Mouse (Mus musculus) liver, embryonic 12.5 days (tissue): ENCODE data around the gene Hk1. TPM values are rescaled to one million over a fixed set of nuclear protein-coding genes. Genes with fewer than 3 reads are reported as not detected.

Source experiments
- ATAC-seq: fragments of 200-750 bp; cut with Nextera tagmentation; 2 replicates; pipeline ENCODE4 v1.8.0; 2017; ENCODE audit warnings: moderate number of reproducible peaks, mild to moderate bottlenecking, moderate library complexity
- H3K27ac ChIP-seq: fragments of 300-500 bp; sonication (generic); 2 replicates; pipeline ENCODE4 v1.5.1; 2016; ENCODE audit warnings: mild to moderate bottlenecking
- H3K27me3 ChIP-seq: fragments of 300-500 bp; sonication (generic); replicated peaks from 2 replicates; pipeline ENCODE4 v1.6.1; 2016; ENCODE audit warnings: mild to moderate bottlenecking, moderate library complexity
- H3K36me3 ChIP-seq: fragments of 300-500 bp; sonication (generic); 2 replicates; pipeline ENCODE4 v1.6.1; 2016; ENCODE audit warnings: mild to moderate bottlenecking, moderate library complexity
- H3K4me1 ChIP-seq: fragments of 300-500 bp; sonication (generic); 2 replicates; pipeline ENCODE4 v1.6.1; 2016
- H3K4me2 ChIP-seq: fragments of 300-500 bp; sonication (generic); 2 replicates; pipeline ENCODE4 v1.6.1; 2016; ENCODE audit warnings: mild to moderate bottlenecking, moderate library complexity
- H3K4me3 ChIP-seq: fragments of 300-500 bp; sonication (generic); 2 replicates; pipeline ENCODE4 v1.5.1; 2016; ENCODE audit warnings: mild to moderate bottlenecking, moderate library complexity
- H3K9ac ChIP-seq: fragments of 300-500 bp; sonication (generic); 2 replicates; pipeline ENCODE4 v1.6.1; 2016; ENCODE audit warnings: mild to moderate bottlenecking, moderate library complexity
- H3K9me3 ChIP-seq: fragments of 300-500 bp; sonication (generic); replicated peaks from 2 replicates; pipeline ENCODE4 v1.6.1; 2016; ENCODE audit warnings: mild to moderate bottlenecking, moderate library complexity
- WGBS: fragments of 180-500 bp; shearing (Covaris S2); methylation state at CpG from one replicate; pipeline ENCODE4 v1.1.7; 2016; ENCODE audit not compliant: insufficient replicate concordance; 5-methylcytosine and 5-hydroxymethylcytosine counted together
- polyA plus RNA-seq: library from polyadenylated mRNA; unstranded; fragments of >200 nt; fragmentation: Nextera tagmentation; extraction: Ambion mirVana; gene quantifications from 2 replicates; pipeline ENCODE4 v1.2.1, GENCODE M21; 2016

Gene Hk1
- polyA plus RNA-seq, 1 experiment from 2014 or later, result 130 TPM

- no peak for ATAC-seq
- Histone ChIP-seq H3K4me1 (no peaks in the 10 kb centered on the region), H3K36me3 (0 out of 2 replicates have a peak, but pooled peaks cover 3% of the 10 kb centered on the region), H3K9ac (no peak overlapping the region), H3K4me2 (no peak overlapping the region), H3K4me3 (no peak overlapping the region), H3K27me3 (peaks cover 43% of the 10 kb centered on the region), H3K9me3 (no peaks in the 10 kb centered on the region), H3K27ac (no peak overlapping the region)
- 52% methylated on average over 14 of the region's 14 CpGs for WGBS
Measured at GRCm38 (mm10) chr10:62404901-62405300, 25.2 kb upstream of the Hk1 start.

GRCm38 (mm10) chr10:62401641-62402111 is 22.0 kb upstream of the Hk1 start:
- peaks cover 25% of the 10 kb centered on the region for H3K27me3 ChIP-seq
- H3K4me3 ChIP-seq, result no peak overlapping the region
- no peak overlapping the region for H3K4me2 ChIP-seq
- no peak for ATAC-seq
- H3K4me1 ChIP-seq, result no peaks in the 10 kb centered on the region
- WGBS, result 77% methylated on average over 19 of the region's 19 CpGs
- H3K27ac ChIP-seq, result no peak overlapping the region
- H3K9ac ChIP-seq, result no peak overlapping the region
- H3K9me3 ChIP-seq, result no peaks in the 10 kb centered on the region
- H3K36me3 ChIP-seq, result no peaks in the 10 kb centered on the region

GRCm38 (mm10) chr10:62383011-62383410 is 3.3 kb upstream of the Hk1 start:
- Histone ChIP-seq H3K4me2 (no peak overlapping the region), H3K4me3 (no peak overlapping the region), H3K27ac (no peak overlapping the region), H3K36me3 (no peaks in the 10 kb centered on the region), H3K9me3 (no peaks in the 10 kb centered on the region), H3K27me3 (peaks cover 6% of the 10 kb centered on the region; the same call in 1 of the 2 replicates), H3K4me1 (no peaks in the 10 kb centered on the region), H3K9ac (no peak overlapping the region)
- WGBS, result 64% methylated on average over 3 of the region's 3 CpGs
- ATAC-seq, result no peak

- H3K4me2 ChIP-seq, result no peak overlapping the region
Measured at GRCm38 (mm10) chr10:62380936-62381335, 1.2 kb upstream of the Hk1 start.

GRCm38 (mm10) chr10:62358827-62359226 is 20.9 kb downstream of the Hk1 start:
- ATAC-seq, result no peak
- H3K27ac ChIP-seq, result no peak overlapping the region
- H3K4me1 ChIP-seq, result 0 out of 2 replicates have a peak, but pooled peaks cover 5% of the 10 kb centered on the region
- H3K4me3 ChIP-seq, result no peak overlapping the region
- no peaks in the 10 kb centered on the region for H3K36me3 ChIP-seq
- H3K4me2 ChIP-seq, result no peak overlapping the region
- no peak overlapping the region for H3K9ac ChIP-seq
- H3K9me3 ChIP-seq, result no peaks in the 10 kb centered on the region
- 78% methylated on average over 7 of the region's 7 CpGs for WGBS
- peaks cover 16% of the 10 kb centered on the region; the same call in 1 of the 2 replicates for H3K27me3 ChIP-seq

More at GRCm38 (mm10) chr10:62380936-62381335, 1.2 kb upstream of the Hk1 start:
- no peak for ATAC-seq
- Histone ChIP-seq H3K4me3 (no peak overlapping the region), H3K36me3 (no peaks in the 10 kb centered on the region), H3K4me1 (no peaks in the 10 kb centered on the region), H3K27ac (no peak overlapping the region), H3K9me3 (no peaks in the 10 kb centered on the region), H3K9ac (no peak overlapping the region), H3K27me3 (peaks cover 6% of the 10 kb centered on the region; the same call in 1 of the 2 replicates)

GRCm38 (mm10) chr10:62356105-62356730 is 23.5 kb downstream of the Hk1 start:
- WGBS, result 76% methylated on average over 17 of the region's 17 CpGs
- Histone ChIP-seq H3K4me1 (0 out of 2 replicates have a peak, but pooled peaks cover 5% of the 10 kb centered on the region), H3K4me2 (no peak overlapping the region), H3K36me3 (no peaks in the 10 kb centered on the region), H3K27me3 (peaks cover 16% of the 10 kb centered on the region; the same call in 1 of the 2 replicates), H3K9ac (no peak overlapping the region), H3K9me3 (no peaks in the 10 kb centered on the region), H3K27ac (no peak overlapping the region), H3K4me3 (no peak overlapping the region)
- ATAC-seq, result no peak

GRCm38 (mm10) chr10:62345147-62345546 is 34.6 kb downstream of the Hk1 start:
- Histone ChIP-seq H3K9ac (peak overlapping the region; percentile 90), H3K9me3 (0 out of 2 replicates have a peak, but pooled peaks cover 5% of the 10 kb centered on the region), H3K4me3 (no peak overlapping the region), H3K4me2 (peak overlapping the region; percentile 97), H3K27me3 (no peaks in the 10 kb centered on the region), H3K36me3 (no peaks in the 10 kb centered on the region), H3K4me1 (peaks cover 66% of the 10 kb centered on the region), H3K27ac (peak overlapping the region; percentile 99)
- WGBS, result 36% methylated on average over 5 of the region's 5 CpGs
- no peak for ATAC-seq

GRCm38 (mm10) chr10:62344004-62344752 is 35.5 kb downstream of the Hk1 start:
- H3K9me3 ChIP-seq, result 0 out of 2 replicates have a peak, but pooled peaks cover 5% of the 10 kb centered on the region
- no peak for ATAC-seq

GRCm38 (mm10) chr10:62342512-62342911 is 37.2 kb downstream of the Hk1 start:
- Histone ChIP-seq H3K4me1 (peaks cover 80% of the 10 kb centered on the region), H3K36me3 (peaks cover 11% of the 10 kb centered on the region), H3K9me3 (no peaks in the 10 kb centered on the region), H3K9ac (peak overlapping the region; percentile 90), H3K4me3 (peak overlapping the region; percentile 82), H3K27me3 (no peaks in the 10 kb centered on the region), H3K27ac (peak overlapping the region; percentile 99), H3K4me2 (peak overlapping the region; percentile 97)
- 20% methylated on average over 6 of the region's 6 CpGs for WGBS
- peak; percentile 82 for ATAC-seq

More at GRCm38 (mm10) chr10:62344004-62344752, 35.5 kb downstream of the Hk1 start:
- Histone ChIP-seq H3K27me3 (no peaks in the 10 kb centered on the region), H3K4me3 (peak overlapping the region; percentile 11), H3K36me3 (no peaks in the 10 kb centered on the region), H3K4me2 (peak overlapping the region; percentile 97), H3K9ac (peak overlapping the region; percentile 90), H3K27ac (peak overlapping the region; percentile 99), H3K4me1 (peaks cover 66% of the 10 kb centered on the region)
- 53% methylated on average over 9 of the region's 9 CpGs for WGBS

- Histone ChIP-seq H3K9me3 (no peaks in the 10 kb centered on the region), H3K4me3 (peak overlapping the region; percentile 82), H3K27ac (peak overlapping the region; percentile 99), H3K4me1 (peaks cover 85% of the 10 kb centered on the region), H3K9ac (peak overlapping the region; percentile 90), H3K27me3 (no peaks in the 10 kb centered on the region), H3K4me2 (peak overlapping the region; percentile 97), H3K36me3 (peaks cover 11% of the 10 kb centered on the region)
- WGBS, result 49% methylated on average over 4 of the region's 4 CpGs
- ATAC-seq, result no peak
Measured at GRCm38 (mm10) chr10:62341956-62342355, 37.8 kb downstream of the Hk1 start.

GRCm38 (mm10) chr10:62340991-62341390 is 38.7 kb downstream of the Hk1 start:
- Histone ChIP-seq H3K9ac (peak overlapping the region; percentile 90), H3K9me3 (no peaks in the 10 kb centered on the region), H3K27me3 (no peaks in the 10 kb centered on the region), H3K4me3 (peak overlapping the region; percentile 82), H3K4me1 (peaks cover 93% of the 10 kb centered on the region), H3K36me3 (peaks cover 18% of the 10 kb centered on the region), H3K4me2 (peak overlapping the region; percentile 97), H3K27ac (peak overlapping the region; percentile 99)
- 25% methylated on average over 3 of the region's 3 CpGs for WGBS
- no peak for ATAC-seq
